ENCODE assay signal across 12 mouse cellular contexts in the genomic region with DNA sequence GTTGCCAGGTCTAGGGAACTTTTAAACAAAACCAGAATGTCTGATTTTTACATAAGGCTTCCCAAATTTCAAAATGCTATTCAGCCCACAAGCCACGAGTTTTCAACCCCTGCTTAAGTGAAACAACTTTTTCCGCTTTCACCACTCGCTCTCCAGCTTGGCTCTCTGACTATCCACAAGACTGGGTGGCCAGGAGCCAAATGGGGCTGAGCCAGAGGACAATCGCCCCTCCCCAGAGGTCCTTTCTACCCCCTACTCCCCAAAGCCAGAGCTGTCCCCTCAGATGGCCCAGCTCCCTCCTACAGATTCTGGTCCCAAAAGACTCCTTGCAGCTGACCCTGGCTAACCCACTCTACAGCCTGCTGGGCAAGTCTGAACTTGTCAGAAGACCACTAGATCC. TPM values are rescaled to one million over a fixed set of nuclear protein-coding genes. Genes with fewer than 3 reads are reported as not detected.
DNase-seq lines count a peak whose midpoint lies in the region; ATAC-seq and TF ChIP-seq lines count a peak whose summit lies in the region.
"Had no signal": no experiment of that assay in that cellular context is flagged by ENCODE, and none has a peak within 500 bp of the region (broad histone marks: within the 10 kb centered on the region; RNA-seq: fewer than 3 reads in every experiment).

No protein-coding gene starts in this region.

- 80% methylated on average over 4 of the region's 4 CpGs for WGBS in hindbrain, embryonic 12.5 days

- intact Hi-C loops in left cerebral cortex, postnatal 4 days (cut with DNase I), result no loop called here
- intact Hi-C loops in heart, postnatal 36 days (cut with DNase I), result no loop called here

- no peak overlapping the region for H3K4me3 ChIP-seq in hindbrain, embryonic 12.5 days
- no peak overlapping the region for H3K4me3 ChIP-seq in layer of hippocampus, adult 2 months

- H3K36me3 ChIP-seq in hindbrain, embryonic 12.5 days, result no peaks in the 10 kb centered on the region

- peaks cover 3% of the 10 kb centered on the region; the same call in 1 of the 2 replicates for H3K27me3 ChIP-seq in hindbrain, embryonic 12.5 days

- no peaks in the 10 kb centered on the region for H3K9me3 ChIP-seq in hindbrain, embryonic 12.5 days (replicated peaks)

- H3K4me2 ChIP-seq in hindbrain, embryonic 12.5 days (replicated peaks), result no peak overlapping the region
- H3K4me2 ChIP-seq: midbrain, embryonic 11.5 days had no signal

- no peak for TF ChIP-seq CTCF in layer of hippocampus, adult 2 months (conservative IDR thresholded peaks at IDR 0.05)

- H3K27ac ChIP-seq in hindbrain, embryonic 12.5 days, result no peak overlapping the region
- H3K27ac ChIP-seq in layer of hippocampus, adult 2 months, result no peak overlapping the region

- no peak for ATAC-seq in hindbrain, embryonic 12.5 days (ENCODE audit: low FRiP score)
- ATAC-seq: intestine, postnatal 0 days had no signal

- H3K4me1 ChIP-seq in hindbrain, embryonic 12.5 days, result peaks cover 11% of the 10 kb centered on the region

- DNase-seq in left cerebral cortex, postnatal 4 days, result peak; percentile 46
- no peak for DNase-seq in left cerebral cortex, adult 9 months (ENCODE audit: low spot score in 2 of 2)
- peak; percentile 62 for DNase-seq in adipocyte (ENCODE audit: low spot score)
- DNase-seq in gastrocnemius, adult 18-20 months (ENCODE audit: low spot score), result peak; percentile 43
- peak; percentile 59 to 68 for DNase-seq in heart, postnatal 36 days
- no peak for DNase-seq in layer of hippocampus, adult 2 months (ENCODE audit: low spot score in 2 of 2)
- DNase-seq in layer of hippocampus, adult 18-20 months (ENCODE audit: low spot score in 2 of 2), result no peak
- DNase-seq: layer of hippocampus, adult 9-11 months; right cerebral cortex, adult 18-20 months had no signal

- no peak overlapping the region for H3K9ac ChIP-seq in hindbrain, embryonic 12.5 days

RNA-seq across cellular contexts. Expression of a gene that starts 1.1 kb away (rescaled TPM):
- total RNA-seq in left cerebral cortex, postnatal 4 days (2021), result 10 to 100 TPM; 12.2 to 14.2 TPM
- 10 to 100 TPM; 42.3 to 50.3 TPM for total RNA-seq in gastrocnemius, adult 18-20 months (2021)
- 10 to 100 TPM; 86.1 to 91.7 TPM for total RNA-seq in heart, postnatal 36 days (2021)
- polyA plus RNA-seq in hindbrain, embryonic 12.5 days (2016; fragmentation: Nextera tagmentation; extraction: Ambion mirVana), result 107 and 111 TPM in 2 replicates
- 1 to 10 TPM; 2.7 to 3.0 TPM for total RNA-seq in layer of hippocampus, adult 2 months (2021)
- 1 to 10 TPM; 2.5 to 2.7 TPM for total RNA-seq in layer of hippocampus, adult 18-20 months (2021)

RNA-seq across cellular contexts. Expression of a gene that starts 29.1 kb away (rescaled TPM):
- total RNA-seq in left cerebral cortex, postnatal 4 days (2021), result 1 to 10 TPM; 7.1 to 7.8 TPM
- total RNA-seq in gastrocnemius, adult 18-20 months (2021), result under 1 TPM; 0.18 to 0.36 TPM
- total RNA-seq in heart, postnatal 36 days (2021), result 1 to 10 TPM; 1.2 to 1.6 TPM
- 6.6 and 9.2 TPM in 2 replicates for polyA plus RNA-seq in hindbrain, embryonic 12.5 days (2016; fragmentation: Nextera tagmentation; extraction: Ambion mirVana)
- total RNA-seq in layer of hippocampus, adult 2 months (2021), result 10 to 100 TPM; 10.0 to 11.2 TPM
- total RNA-seq in layer of hippocampus, adult 18-20 months (2021), result 10 to 100 TPM in 1 of 2 experiments, 1 to 10 TPM in 1; 7.5 to 11.4 TPM

Comparison
In these comparisons a context has a peak if more than half of its experiments do, and no peak if none do; other contexts are left out.
1. DNase-seq: peak in left cerebral cortex, postnatal 4 days (single experiment), adipocyte (single experiment), gastrocnemius, adult 18-20 months (single experiment) and heart, postnatal 36 days (2 of 2); none in left cerebral cortex, adult 9 months (0 of 2), layer of hippocampus, adult 2 months (0 of 2) and layer of hippocampus, adult 18-20 months (0 of 2).